Mouse (Mus musculus) stomach, postnatal 0 days (tissue): ENCODE results near the gene 2200002D01Rik.
"Not testable (repeated sequence)": the region's sequence is repeated elsewhere in the genome, so short reads cannot be mapped to it uniquely, and the experiment has no call there.

Experiments
- CTCF ChIP-seq: IDR thresholded peaks from 2 replicates; pipeline ENCODE4 v1.5.1; 2016; ENCODE audit warnings: antibody characterized with exemption, low read depth, mild to moderate bottlenecking, moderate library complexity
- EP300 ChIP-seq: optimal IDR thresholded peaks from 2 replicates; pipeline ENCODE3; 2016; ENCODE audit warnings: antibody characterized with exemption

- TF ChIP-seq CTCF, EP300: not testable (repeated sequence)
These were observed 35.3 kb downstream of the 2200002D01Rik start for GRCm38 (mm10) chr7:29212775-29213560.
